Mouse (Mus musculus) erythroblast, adult 5-6 weeks (primary cell): ENCODE results near the gene Fam163a. TPM values are rescaled to one million over a fixed set of nuclear protein-coding genes. Genes with fewer than 3 reads are reported as not detected.
A peak's percentile ranks its signal among the peaks of the same experiment; 100 is the strongest.
"Not testable (repeated sequence)": the region's sequence is repeated elsewhere in the genome, so short reads cannot be mapped to it uniquely, and the experiment has no call there.

Experiments used
- ATAC-seq: replicated peaks from 2 replicates; pipeline ENCODE4 v1.8.0; 2016; ENCODE audit warnings: moderate number of reproducible peaks, mild to moderate bottlenecking, moderate TSS enrichment, inconsistent platforms; ENCODE audit not compliant: poor library complexity, low FRiP score, severe bottlenecking
- total RNA-seq, 2 experiments: library from RNA; stranded (forward) in 1 of 2; stranded (reverse) in 1 of 2; fragments of 150-400 nt in 1 of 2; fragments of 200-764, 138-1000 nt in 1 of 2; gene quantifications; 2 replicates each; pipeline versions ENCODE4 v1.2.3 to v1.2.4; 2015 to 2017; ENCODE audit warnings: low replicate concordance in 2 of 2

Fam163a gene
- total RNA-seq, 2 experiments from 2014 or later: not detected

DNA sequence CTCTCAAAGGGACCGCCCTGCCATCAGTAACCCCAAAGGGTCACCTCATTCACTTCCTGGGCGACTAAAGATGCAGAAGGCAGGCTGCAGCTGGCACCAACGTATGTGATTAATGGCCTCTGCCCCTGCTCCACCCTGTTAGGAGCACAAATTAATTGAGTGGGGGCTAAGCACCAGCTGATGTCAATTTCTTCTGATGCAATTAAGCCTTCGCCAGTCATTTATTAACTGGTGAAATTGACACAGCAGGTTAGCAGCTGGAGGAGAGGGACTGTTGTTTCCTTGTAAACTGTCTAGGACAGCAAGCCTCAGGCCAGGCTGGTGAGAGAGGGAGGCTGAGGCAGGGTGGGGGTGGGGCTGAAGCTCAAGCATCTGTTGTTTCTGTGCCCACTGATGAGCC is 114.8 kb downstream of the Fam163a start:
- ATAC-seq: no peak

DNA sequence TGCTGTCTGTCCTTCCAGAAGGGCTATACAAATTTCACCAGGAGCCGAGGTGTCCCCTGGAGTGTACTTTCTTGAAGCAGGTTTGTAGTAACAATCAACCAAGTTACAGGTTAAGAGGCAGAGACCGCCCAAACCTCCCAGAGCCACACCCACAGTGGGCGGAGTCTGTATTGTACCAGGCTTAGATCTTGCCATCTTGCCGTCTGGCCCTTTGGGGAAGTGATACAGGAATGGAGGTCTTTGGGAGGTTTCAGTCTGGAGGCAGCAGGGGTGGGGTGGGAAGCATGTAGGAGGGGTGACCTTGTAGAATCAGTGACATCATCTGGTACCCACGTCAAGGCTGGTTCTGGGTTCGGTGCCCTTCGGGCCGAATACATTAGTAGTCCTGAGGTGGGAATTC is 115.3 kb downstream of the Fam163a start:
- ATAC-seq: no peak

DNA sequence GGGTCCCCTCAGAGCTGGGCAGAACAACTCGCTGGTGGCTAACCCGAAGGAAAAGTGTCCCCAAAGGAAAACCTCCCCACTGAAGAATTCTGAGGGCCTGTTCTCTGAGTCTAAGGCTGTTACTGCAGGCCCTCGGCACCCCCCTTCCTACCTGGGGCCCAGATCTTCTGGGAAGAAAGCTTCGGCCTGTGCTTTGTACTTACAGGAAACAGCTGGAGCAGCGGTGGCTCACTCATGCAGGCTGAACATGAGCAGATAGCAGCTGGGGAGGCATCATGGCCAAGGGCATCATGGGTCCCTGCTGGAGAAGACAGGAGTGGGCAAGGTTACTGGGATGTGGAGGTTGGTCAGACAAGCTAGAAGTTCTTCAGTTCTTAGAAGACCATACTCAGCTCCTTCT is 117.2 kb downstream of the Fam163a start:
- ATAC-seq: no peak

- ATAC-seq: peak; percentile 73
These were observed 119.1 kb downstream of the Fam163a start for GRCm38 (mm10) chr1:156085770-156086169.

DNA sequence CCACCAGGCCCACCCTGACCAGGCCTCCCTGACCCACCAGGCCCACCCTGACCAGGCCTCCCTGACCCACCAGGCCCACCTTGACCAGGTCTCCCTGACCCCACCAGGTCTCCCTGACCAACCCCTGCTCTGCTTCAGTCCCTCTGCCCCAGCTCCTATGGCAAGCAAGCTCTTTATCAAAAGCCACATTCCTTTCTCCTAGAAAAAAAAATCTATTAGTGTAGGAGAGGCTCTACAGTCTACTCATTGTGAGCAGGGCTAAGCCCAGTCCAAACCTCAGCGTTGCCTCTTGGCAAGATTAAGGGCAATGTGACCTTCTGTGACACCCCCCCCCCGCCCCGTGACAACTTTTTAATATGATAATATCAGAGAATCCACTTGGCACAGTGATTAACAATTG is 120.2 kb downstream of the Fam163a start:
- no peak for ATAC-seq

GRCm38 (mm10) chr1:156077655-156078054 is 127.2 kb downstream of the Fam163a start:
- no peak for ATAC-seq

GRCm38 (mm10) chr1:156076474-156076873 is 128.4 kb downstream of the Fam163a start:
- no peak for ATAC-seq

GRCm38 (mm10) chr1:156074575-156074974 is 130.3 kb downstream of the Fam163a start:
- no peak for ATAC-seq

DNA sequence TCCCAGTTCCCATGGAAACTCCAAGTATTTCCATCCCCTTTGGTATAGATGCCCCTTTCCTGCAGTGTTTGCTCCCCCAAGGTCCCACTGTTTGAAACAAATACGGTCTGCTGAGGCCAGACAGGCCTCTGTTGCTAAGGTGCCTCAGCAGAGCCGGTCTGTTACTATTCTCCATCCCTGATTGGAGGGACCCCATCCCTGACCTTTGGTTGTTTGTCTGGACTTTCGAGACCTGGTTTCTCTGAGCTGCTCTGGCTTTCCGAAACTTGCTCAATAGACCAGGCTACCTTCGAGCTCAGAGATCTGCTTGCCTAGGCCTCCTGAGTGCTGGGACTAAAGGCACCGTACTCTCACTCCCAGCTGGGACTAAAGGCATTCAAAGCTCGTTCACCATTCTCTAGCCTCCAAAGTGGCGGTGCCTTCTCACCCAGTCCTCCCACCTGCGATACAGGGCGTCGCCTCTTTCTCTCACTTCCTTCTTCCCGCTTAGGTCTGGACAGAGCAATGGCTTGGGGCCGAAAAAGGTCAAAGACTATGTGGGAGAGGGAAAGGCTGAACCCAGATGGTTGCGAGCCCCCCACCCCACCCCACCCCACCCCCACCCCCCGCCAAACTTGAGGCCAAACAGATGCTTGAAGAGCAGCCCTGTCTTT is 131.5 kb downstream of the Fam163a start:
- no peak for ATAC-seq

GRCm38 (mm10) chr1:156070106-156070505 is 134.7 kb downstream of the Fam163a start:
- ATAC-seq: no peak

DNA sequence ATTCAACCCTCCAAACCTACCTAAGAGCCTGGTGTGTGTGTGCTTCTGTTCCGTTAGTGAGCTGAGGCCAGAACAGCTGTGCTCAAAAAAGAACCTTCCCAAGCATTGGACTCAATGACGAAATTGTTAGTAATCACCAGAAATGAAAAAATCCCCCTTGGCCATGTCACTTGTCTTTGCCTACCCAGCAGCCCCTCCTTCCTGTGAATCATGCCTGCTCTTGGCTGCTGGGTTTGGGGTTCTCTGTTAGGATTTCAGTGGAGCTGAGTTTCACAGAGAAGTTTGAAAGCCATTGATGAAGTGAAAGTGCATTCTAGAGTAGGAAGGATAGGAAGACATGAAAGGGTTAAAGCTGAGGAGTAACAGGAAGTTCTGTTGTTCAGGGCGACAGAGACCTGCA is 138.7 kb downstream of the Fam163a start:
- ATAC-seq: no peak

GRCm38 (mm10) chr1:156062193-156062592 is 142.6 kb downstream of the Fam163a start:
- no peak for ATAC-seq

GRCm38 (mm10) chr1:156058207-156058606 is 146.6 kb downstream of the Fam163a start:
- no peak for ATAC-seq

DNA sequence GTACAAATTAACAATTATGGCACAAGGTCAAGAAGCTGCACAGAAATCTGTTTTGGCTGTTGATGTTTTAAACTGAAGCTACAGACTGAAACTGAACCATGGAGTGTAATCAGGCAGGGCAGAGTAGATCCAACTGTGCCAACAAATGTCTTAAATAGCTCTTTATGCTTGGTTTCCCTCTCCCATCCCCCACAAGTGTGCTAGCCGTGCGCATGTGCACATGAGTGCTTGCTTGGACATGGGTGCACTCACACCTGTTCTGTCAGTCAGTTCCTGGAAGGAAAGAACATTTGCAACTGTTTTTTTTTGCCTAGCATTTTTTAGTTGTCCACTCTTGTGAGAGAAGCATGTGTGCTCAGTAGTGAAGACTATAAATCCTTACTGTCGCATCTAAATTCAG is 158.1 kb downstream of the Fam163a start:
- no peak for ATAC-seq

DNA sequence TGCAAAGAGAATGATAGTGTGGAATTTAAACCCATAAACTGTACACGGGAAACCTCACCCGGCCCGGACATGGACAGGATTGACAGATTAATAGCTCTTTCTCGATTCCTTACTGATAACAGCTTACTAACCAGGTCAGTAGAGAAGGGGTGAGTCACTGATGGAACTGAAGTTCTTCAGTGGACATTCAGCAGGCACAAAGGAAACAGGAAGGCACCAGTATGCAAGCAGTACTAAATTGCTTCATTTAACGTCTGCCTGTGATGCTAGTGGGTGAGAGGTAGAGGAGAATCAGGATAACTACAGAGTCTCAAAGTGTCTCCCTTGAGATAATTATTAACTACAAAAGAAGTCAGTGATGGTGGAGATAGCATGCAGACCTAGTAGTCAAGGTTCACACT is 160.6 kb downstream of the Fam163a start:
- ATAC-seq: no peak

DNA sequence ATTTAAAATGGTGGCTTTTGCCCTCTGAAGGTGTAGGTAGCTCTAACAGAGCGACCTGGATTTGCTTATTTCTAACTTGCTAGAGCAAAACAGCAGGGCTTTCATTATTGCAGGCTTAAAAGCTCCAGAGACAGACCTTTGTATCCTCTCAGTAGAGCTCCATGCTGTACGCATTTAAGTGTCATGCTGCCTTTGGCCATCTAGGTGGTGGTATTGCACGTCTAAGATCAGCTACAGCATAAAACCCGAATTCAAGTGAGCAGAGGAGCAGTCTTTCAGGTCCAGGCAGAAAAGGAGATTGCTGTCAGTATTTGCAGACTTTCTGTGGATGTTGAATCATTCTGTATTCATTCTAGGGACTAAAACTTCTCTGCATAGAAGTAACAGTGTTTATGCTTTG is 161.8 kb downstream of the Fam163a start:
- peak; percentile 67 for ATAC-seq

DNA sequence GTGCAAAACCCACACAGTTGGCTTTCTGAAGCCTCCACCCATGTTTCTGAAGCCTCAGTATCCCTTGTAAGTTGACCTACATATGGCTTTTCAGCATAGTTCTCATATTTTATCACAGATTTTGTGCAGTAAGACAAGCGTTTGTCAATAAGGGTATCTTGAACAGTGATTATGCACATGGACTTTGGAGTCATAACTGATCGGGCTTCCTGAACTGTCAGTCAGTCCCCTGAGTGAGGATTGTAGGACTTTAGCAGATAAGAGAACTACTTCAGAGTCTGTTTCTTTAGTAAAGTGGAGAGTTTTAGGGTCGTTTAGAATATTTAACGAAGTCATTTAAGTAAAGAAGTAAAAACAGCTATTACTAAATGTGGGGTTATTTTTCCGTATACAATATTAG is 162.3 kb downstream of the Fam163a start:
- no peak for ATAC-seq

DNA sequence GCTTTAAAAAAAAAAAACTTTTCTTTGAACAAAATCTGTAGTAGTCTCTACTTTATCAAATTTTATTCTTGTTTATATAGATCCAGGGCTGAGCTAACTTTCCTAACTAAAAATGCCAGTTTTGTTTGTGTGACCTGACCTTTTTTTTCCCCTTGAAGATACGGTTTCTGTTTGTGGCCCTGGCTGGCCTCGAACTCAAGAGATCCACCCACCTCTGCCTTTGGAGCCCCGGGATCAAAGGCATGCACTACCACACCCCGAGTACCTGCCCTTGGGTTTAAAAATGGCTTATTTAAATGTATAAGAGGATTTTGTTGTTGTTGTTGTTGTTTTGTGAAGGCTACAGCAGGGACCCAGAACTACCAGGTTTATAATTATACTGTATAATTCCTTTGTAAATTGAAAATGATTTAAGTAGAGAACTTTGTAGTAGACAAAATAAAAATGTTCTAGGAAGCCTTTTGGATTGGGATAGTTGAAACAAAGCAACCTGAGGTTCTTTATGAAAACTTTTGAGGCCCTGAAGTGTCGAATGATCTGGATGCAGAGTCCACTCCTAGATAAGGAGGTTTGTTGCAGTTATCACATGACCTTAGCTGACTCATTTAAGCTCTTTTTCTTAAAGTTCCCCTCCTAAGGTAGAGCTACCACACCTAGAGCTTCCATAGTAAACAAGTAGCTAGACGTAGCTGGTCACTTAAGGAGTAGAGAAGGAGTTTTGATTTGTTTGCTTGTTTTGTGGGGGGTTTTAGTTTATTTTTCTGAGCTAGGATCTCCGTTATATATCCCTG is 163.2 kb downstream of the Fam163a start:
- no peak for ATAC-seq

GRCm38 (mm10) chr1:156040731-156041401 is 164.0 kb downstream of the Fam163a start:
- peak; percentile 78 for ATAC-seq

GRCm38 (mm10) chr1:156039989-156040388 is 164.8 kb downstream of the Fam163a start:
- not testable (repeated sequence) for ATAC-seq

GRCm38 (mm10) chr1:156037144-156037583 is 167.7 kb downstream of the Fam163a start:
- ATAC-seq: peak; percentile 43
